ENCODE assay signal across 8 mouse cellular contexts in the genomic region with DNA sequence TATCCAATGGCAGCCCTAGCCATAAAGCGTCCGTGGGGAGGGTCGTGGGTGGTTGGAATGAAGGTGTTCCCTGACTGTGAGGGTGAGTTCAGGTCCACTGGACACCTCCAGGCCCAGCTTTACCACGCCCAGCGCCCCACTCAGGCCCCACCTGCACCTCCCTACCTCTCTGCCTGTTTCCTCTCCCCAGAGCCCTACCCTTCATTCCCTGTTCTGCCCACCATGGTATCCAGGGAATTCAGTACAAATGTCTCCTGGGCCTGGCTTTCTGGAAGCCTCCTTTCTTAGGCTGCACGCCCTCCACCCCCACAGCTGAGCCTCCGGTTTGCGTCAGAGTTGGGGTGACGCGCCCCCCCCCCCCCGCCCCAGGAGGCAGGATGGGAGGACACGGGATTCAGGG. TPM values are rescaled to one million over a fixed set of nuclear protein-coding genes. Genes with fewer than 3 reads are reported as not detected.
DNase-seq lines count a peak whose midpoint lies in the region; ATAC-seq and TF ChIP-seq lines count a peak whose summit lies in the region.

No protein-coding gene starts in this region.

- H3K4me3 ChIP-seq in heart, embryonic 13.5 days, result peak overlapping the region; percentile 53
- peak overlapping the region; percentile 74 for H3K4me3 ChIP-seq in G1E (ENCODE audit: low read depth, low read length)
- H3K4me3 ChIP-seq in hindbrain, embryonic 11.5 days (ENCODE audit: low read depth, low read length), result peak overlapping the region; percentile 77
- peak overlapping the region; percentile 72 for H3K4me3 ChIP-seq in midbrain, embryonic 11.5 days (ENCODE audit: low read depth, low read length)

- TF ChIP-seq CTCF in G1E (IDR thresholded peaks at IDR 0.05; ENCODE audit: low read depth, low read length), result no peak

- H3K27ac ChIP-seq in heart, embryonic 13.5 days (replicated peaks), result no peak overlapping the region
- H3K27ac ChIP-seq in hindbrain, embryonic 11.5 days (ENCODE audit: low read depth, low read length), result peak overlapping the region; percentile 17
- H3K27ac ChIP-seq in midbrain, embryonic 11.5 days (ENCODE audit: low read depth, low read length), result no peak overlapping the region

- peak overlapping the region; percentile 69 for H3K9ac ChIP-seq in heart, embryonic 13.5 days
- H3K9ac ChIP-seq in hindbrain, embryonic 11.5 days (ENCODE audit: low read depth, low read length), result peak overlapping the region; percentile 40; the same call in 1 of the 2 replicates
- H3K9ac ChIP-seq in midbrain, embryonic 11.5 days (ENCODE audit: low read length), result peak overlapping the region; percentile 58

- no peak for DNase-seq in heart, adult 9 months (ENCODE audit: low spot score in 2 of 2)
- peak; percentile 32 for DNase-seq in G1E (ENCODE audit: low spot score)
- no peak for DNase-seq in hindbrain, embryonic 11.5 days (ENCODE audit: low spot score)
- peak; percentile 90 for DNase-seq in midbrain, embryonic 11.5 days (ENCODE audit: low spot score, missing footprints)
- no peak for DNase-seq in c-Kit-positive CD71-positive TER-119-positive erythroid progenitor cells, embryonic 14.5 days (ENCODE audit: low spot score)
- no peak for DNase-seq in adrenal gland, postnatal 4 days (ENCODE audit: low spot score in 2 of 2)

- peaks cover 12% of the 10 kb centered on the region for H3K27me3 ChIP-seq in heart, embryonic 13.5 days (replicated peaks)
- H3K27me3 ChIP-seq in G1E (ENCODE audit: insufficient read depth, low read length), result peaks cover 41% of the 10 kb centered on the region
- peaks cover 11% of the 10 kb centered on the region for H3K27me3 ChIP-seq in hindbrain, embryonic 11.5 days (ENCODE audit: control insufficient read depth, insufficient read depth, low read length)
- H3K27me3 ChIP-seq in midbrain, embryonic 11.5 days (ENCODE audit: control insufficient read depth, insufficient read depth, low read length), result peaks cover 8% of the 10 kb centered on the region

- H3K9me3 ChIP-seq in heart, embryonic 13.5 days, result no peaks in the 10 kb centered on the region
- no peaks in the 10 kb centered on the region for H3K9me3 ChIP-seq in G1E (replicated peaks)
- no peaks in the 10 kb centered on the region for H3K9me3 ChIP-seq in hindbrain, embryonic 11.5 days (ENCODE audit: control insufficient read depth, low read length)
- no peaks in the 10 kb centered on the region for H3K9me3 ChIP-seq in midbrain, embryonic 11.5 days (ENCODE audit: control insufficient read depth, low read length)

- WGBS in heart, embryonic 13.5 days, result 23% methylated on average over 9 of the region's 12 CpGs
- 24% methylated on average over 4 of the region's 12 CpGs for WGBS in hindbrain, embryonic 11.5 days
- WGBS in midbrain, embryonic 11.5 days, result 10% methylated on average over 10 of the region's 12 CpGs

- H3K36me3 ChIP-seq in heart, embryonic 13.5 days, result no peaks in the 10 kb centered on the region
- H3K36me3 ChIP-seq in G1E (replicated peaks), result peaks cover 1% of the 10 kb centered on the region
- H3K36me3 ChIP-seq in hindbrain, embryonic 11.5 days (ENCODE audit: control insufficient read depth, insufficient read depth, low read length), result no peaks in the 10 kb centered on the region
- H3K36me3 ChIP-seq in midbrain, embryonic 11.5 days (ENCODE audit: control insufficient read depth, insufficient read depth, low read length), result no peaks in the 10 kb centered on the region

- H3K4me1 ChIP-seq in heart, embryonic 13.5 days, result peaks cover 65% of the 10 kb centered on the region
- peaks cover 71% of the 10 kb centered on the region for H3K4me1 ChIP-seq in G1E (ENCODE audit: insufficient read depth, low read depth, low read length)
- peaks cover 11% of the 10 kb centered on the region for H3K4me1 ChIP-seq in hindbrain, embryonic 11.5 days (replicated peaks; ENCODE audit: control insufficient read depth, insufficient read depth, low read length)
- H3K4me1 ChIP-seq in midbrain, embryonic 11.5 days (ENCODE audit: control insufficient read depth, insufficient read depth, low read length), result peaks cover 25% of the 10 kb centered on the region

- no peak for ATAC-seq in heart, embryonic 13.5 days (ENCODE audit: extremely low read depth, insufficient number of reproducible peaks, low FRiP score, low TSS enrichment)
- no peak for ATAC-seq in G1E (ENCODE audit: extremely low read depth, insufficient number of reproducible peaks, low FRiP score, poor library complexity, severe bottlenecking)
- ATAC-seq in hindbrain, embryonic 11.5 days (ENCODE audit: low FRiP score), result peak; percentile 4; the same call in 1 of the 2 replicates
- ATAC-seq in midbrain, embryonic 11.5 days (ENCODE audit: low FRiP score), result peak; percentile 1
- ATAC-seq in megakaryocyte progenitor cell, adult 5-6 weeks (replicated peaks; ENCODE audit: poor library complexity), result no peak

- H3K4me2 ChIP-seq in heart, embryonic 13.5 days, result peak overlapping the region; percentile 82
- H3K4me2 ChIP-seq in hindbrain, embryonic 11.5 days (replicated peaks; ENCODE audit: low read depth, low read length), result peak overlapping the region; percentile 94
- peak overlapping the region; percentile 98 for H3K4me2 ChIP-seq in midbrain, embryonic 11.5 days

RNA-seq across cellular contexts. Expression of gene Unc13a, which starts 1.4 kb away (rescaled TPM):
- polyA plus RNA-seq in heart, embryonic 13.5 days (2015; fragmentation: Nextera tagmentation; extraction: Ambion mirVana), result 0.39 and 0.40 TPM in 2 replicates
- total RNA-seq in G1E (2014; fragmentation: Nextera tagmentation) (6.5 and 7.3 TPM in 2 replicates), G1E (2017) (4.1 and 5.2 TPM in 2 replicates)
- polyA plus RNA-seq in G1E (2012), result 3.7 and 4.6 TPM in 2 replicates
- polyA plus RNA-seq in hindbrain, embryonic 11.5 days (2014; fragmentation: Nextera tagmentation; extraction: Ambion mirVana), result 7.3 and 9.1 TPM in 2 replicates
- polyA plus RNA-seq in midbrain, embryonic 11.5 days (2014; fragmentation: Nextera tagmentation; extraction: Ambion mirVana), result 5.4 and 6.5 TPM in 2 replicates
- total RNA-seq in adrenal gland, postnatal 4 days (2021), result 10 to 100 TPM; 11.7 to 12.9 TPM
- total RNA-seq in megakaryocyte progenitor cell, adult 5-6 weeks (2015), result 0.64 and 1.8 TPM in 2 replicates
- 0.79 and 0.98 TPM in 2 replicates for total RNA-seq in megakaryocyte progenitor cell, adult 5-6 weeks (2017)

RNA-seq across cellular contexts. Expression of gene Jak3, which starts 5.9 kb away (rescaled TPM):
- polyA plus RNA-seq in heart, embryonic 13.5 days (2015; fragmentation: Nextera tagmentation; extraction: Ambion mirVana), result 7.6 and 7.7 TPM in 2 replicates
- total RNA-seq in G1E (2014; fragmentation: Nextera tagmentation) (29.8 and 32.0 TPM in 2 replicates), G1E (2017) (15.7 and 15.9 TPM in 2 replicates)
- 68.8 and 73.6 TPM in 2 replicates for polyA plus RNA-seq in G1E (2012)
- 0.99 and 1.4 TPM in 2 replicates for polyA plus RNA-seq in hindbrain, embryonic 11.5 days (2014; fragmentation: Nextera tagmentation; extraction: Ambion mirVana)
- 1.3 and 1.7 TPM in 2 replicates for polyA plus RNA-seq in midbrain, embryonic 11.5 days (2014; fragmentation: Nextera tagmentation; extraction: Ambion mirVana)
- 10 to 100 TPM; 17.7 to 19.3 TPM for total RNA-seq in adrenal gland, postnatal 4 days (2021)
- total RNA-seq in megakaryocyte progenitor cell, adult 5-6 weeks (2015), result 9.3 and 11.8 TPM in 2 replicates
- total RNA-seq in megakaryocyte progenitor cell, adult 5-6 weeks (2017), result 7.7 and 9.9 TPM in 2 replicates

RNA-seq across cellular contexts. Expression of gene Insl3, which starts 18.8 kb away (rescaled TPM):
- 1.5 and 2.1 TPM in 2 replicates for polyA plus RNA-seq in heart, embryonic 13.5 days (2015; fragmentation: Nextera tagmentation; extraction: Ambion mirVana)
- total RNA-seq in G1E (2014; fragmentation: Nextera tagmentation), result 3.4 and 9.1 TPM in 2 replicates
- 2.7 and 4.6 TPM in 2 replicates for total RNA-seq in G1E (2017)
- 28.6 and 35.3 TPM in 2 replicates for polyA plus RNA-seq in G1E (2012)
- polyA plus RNA-seq in hindbrain, embryonic 11.5 days (2014; fragmentation: Nextera tagmentation; extraction: Ambion mirVana), result 0.35 and 0.37 TPM in 2 replicates
- polyA plus RNA-seq in midbrain, embryonic 11.5 days (2014; fragmentation: Nextera tagmentation; extraction: Ambion mirVana), result 0.44 and 0.48 TPM in 2 replicates
- total RNA-seq in adrenal gland, postnatal 4 days (2021), result 1 to 10 TPM; 6.8 to 8.5 TPM
- total RNA-seq in megakaryocyte progenitor cell, adult 5-6 weeks (2015), result 7.1 and 7.2 TPM in 2 replicates
- 1.2 and 1.8 TPM in 2 replicates for total RNA-seq in megakaryocyte progenitor cell, adult 5-6 weeks (2017)

RNA-seq across cellular contexts. Expression of gene B3gnt3, which starts 31.4 kb away (rescaled TPM):
- 2.8 and 3.3 TPM in 2 replicates for polyA plus RNA-seq in heart, embryonic 13.5 days (2015; fragmentation: Nextera tagmentation; extraction: Ambion mirVana)
- total RNA-seq in G1E (2014; fragmentation: Nextera tagmentation), result not detected in 2 replicates
- total RNA-seq in G1E (2017), result 0.05 and 0.06 TPM in 2 replicates
- polyA plus RNA-seq in G1E (2012), result not detected in 2 replicates
- polyA plus RNA-seq in hindbrain, embryonic 11.5 days (2014; fragmentation: Nextera tagmentation; extraction: Ambion mirVana), result 0.36 and 0.45 TPM in 2 replicates
- 0.38 and 0.63 TPM in 2 replicates for polyA plus RNA-seq in midbrain, embryonic 11.5 days (2014; fragmentation: Nextera tagmentation; extraction: Ambion mirVana)
- 1 to 10 TPM; 4.4 to 5.0 TPM for total RNA-seq in adrenal gland, postnatal 4 days (2021)
- total RNA-seq in megakaryocyte progenitor cell, adult 5-6 weeks (2015), result 0.15 and 0.54 TPM in 2 replicates
- 0.12 and 0.34 TPM in 2 replicates for total RNA-seq in megakaryocyte progenitor cell, adult 5-6 weeks (2017)

RNA-seq across cellular contexts. Expression of gene Fcho1, which starts 55.3 kb away (rescaled TPM):
- polyA plus RNA-seq in heart, embryonic 13.5 days (2015; fragmentation: Nextera tagmentation; extraction: Ambion mirVana), result 1.7 and 2.3 TPM in 2 replicates
- total RNA-seq in G1E (2014; fragmentation: Nextera tagmentation) (2.2 and 27.3 TPM in 2 replicates), G1E (2017) (7.6 and 7.7 TPM in 2 replicates)
- polyA plus RNA-seq in G1E (2012), result 14.0 and 16.2 TPM in 2 replicates
- 13.6 and 15.0 TPM in 2 replicates for polyA plus RNA-seq in hindbrain, embryonic 11.5 days (2014; fragmentation: Nextera tagmentation; extraction: Ambion mirVana)
- polyA plus RNA-seq in midbrain, embryonic 11.5 days (2014; fragmentation: Nextera tagmentation; extraction: Ambion mirVana), result 12.9 and 15.3 TPM in 2 replicates
- 1 to 10 TPM; 8.4 to 9.8 TPM for total RNA-seq in adrenal gland, postnatal 4 days (2021)
- total RNA-seq in megakaryocyte progenitor cell, adult 5-6 weeks (2015), result 49.8 and 51.5 TPM in 2 replicates
- total RNA-seq in megakaryocyte progenitor cell, adult 5-6 weeks (2017), result 83.6 and 91.1 TPM in 2 replicates

Comparison
In these comparisons a context has a peak if more than half of its experiments do, and no peak if none do; other contexts are left out.
1. ATAC-seq: peak in hindbrain, embryonic 11.5 days (single experiment) and midbrain, embryonic 11.5 days (single experiment); none in heart, embryonic 13.5 days (single experiment), G1E (single experiment) and megakaryocyte progenitor cell, adult 5-6 weeks (single experiment).
2. DNase-seq: peak in G1E (single experiment) and midbrain, embryonic 11.5 days (single experiment); none in heart, adult 9 months (0 of 2), hindbrain, embryonic 11.5 days (single experiment), c-Kit-positive CD71-positive TER-119-positive erythroid progenitor cells, embryonic 14.5 days (single experiment) and adrenal gland, postnatal 4 days (0 of 2).
3. Peak in every context shown above with its lines, with median percentiles within 50 percentile points of each other: H3K4me2 ChIP-seq, H3K4me3 ChIP-seq and H3K9ac ChIP-seq.